Mouse (Mus musculus) hindbrain, embryonic 11.5 days (tissue): ENCODE results near the gene Polm. TPM values are rescaled to one million over a fixed set of nuclear protein-coding genes. Genes with fewer than 3 reads are reported as not detected.

Experiments used
- ATAC-seq: fragments of 200-750 bp; cut with Nextera tagmentation; 2 replicates; pipeline ENCODE4 v1.8.0; 2017; ENCODE audit warnings: mild to moderate bottlenecking, moderate TSS enrichment, moderate library complexity; ENCODE audit not compliant: low FRiP score
- DNase-seq: peaks from one replicate; pipeline ENCODE4 v3.0.0-alpha.2; 2015; ENCODE audit warnings: low spot score
- H3K27ac ChIP-seq: fragments of 300-500 bp; sonication (generic); 2 replicates; pipeline ENCODE4 v1.5.1; 2014; ENCODE audit warnings: mild to moderate bottlenecking, low read depth, low read length
- H3K27me3 ChIP-seq: fragments of 300-500 bp; sonication (generic); 2 replicates; pipeline ENCODE4 v1.6.1; 2014; ENCODE audit warnings: mild to moderate bottlenecking, low read length, moderate library complexity, mixed read lengths; ENCODE audit not compliant: control insufficient read depth, insufficient read depth
- H3K36me3 ChIP-seq: fragments of 300-500 bp; sonication (generic); 2 replicates; pipeline ENCODE4 v1.6.1; 2014; ENCODE audit warnings: mild to moderate bottlenecking, low read length, moderate library complexity, mixed read lengths; ENCODE audit not compliant: control insufficient read depth, insufficient read depth
- H3K4me1 ChIP-seq: fragments of 300-500 bp; sonication (generic); replicated peaks from 2 replicates; pipeline ENCODE4 v1.6.1; 2014; ENCODE audit warnings: low read length, mixed read lengths; ENCODE audit not compliant: control insufficient read depth, insufficient read depth
- H3K4me2 ChIP-seq: fragments of 300-500 bp; sonication (generic); replicated peaks from 2 replicates; pipeline ENCODE4 v1.6.1; 2014; ENCODE audit warnings: mild to moderate bottlenecking, low read depth, low read length
- H3K4me3 ChIP-seq: fragments of 300-500 bp; sonication (generic); 2 replicates; pipeline ENCODE4 v1.5.1; 2014; ENCODE audit warnings: low read depth, low read length
- H3K9ac ChIP-seq: fragments of 300-500 bp; sonication (generic); 2 replicates; pipeline ENCODE4 v1.6.1; 2014; ENCODE audit warnings: low read depth, low read length
- H3K9me3 ChIP-seq: fragments of 300-500 bp; sonication (generic); 2 replicates; pipeline ENCODE4 v1.6.1; 2016; ENCODE audit warnings: low read length; ENCODE audit not compliant: control insufficient read depth
- WGBS: fragments of 180-500 bp; shearing (Covaris S2); extraction: QIAGEN DNeasy Blood & Tissue Kit; methylation state at CpG from one replicate; pipeline ENCODE4 v1.1.7; 2014; 5-methylcytosine and 5-hydroxymethylcytosine counted together
- polyA plus RNA-seq: library from polyadenylated mRNA; unstranded; fragments of >200 nt; fragmentation: Nextera tagmentation; extraction: Ambion mirVana; gene quantifications from 2 replicates; pipeline ENCODE4 v1.2.1, GENCODE M21; 2014

Gene Polm
- polyA plus RNA-seq, 1 experiment from 2014 or later = 5.6 TPM

DNA sequence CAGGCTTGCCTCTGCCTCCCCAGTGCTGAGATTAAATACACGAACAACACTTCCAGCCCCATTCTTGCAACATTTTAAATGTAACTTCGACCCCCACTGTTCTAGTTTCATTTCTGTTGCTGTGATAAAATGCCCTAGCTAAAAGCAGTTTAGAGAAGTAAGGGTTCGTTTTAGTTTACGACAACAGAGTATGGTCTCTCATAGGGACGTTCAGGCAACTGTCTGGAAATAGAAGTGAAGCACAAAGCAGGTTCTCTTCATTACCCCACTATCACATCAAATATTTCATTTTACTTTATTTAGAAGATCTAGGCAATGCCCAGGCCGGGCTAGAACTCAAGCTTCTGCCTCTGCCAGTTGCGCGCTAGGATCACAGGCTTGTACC, 50.2 kb downstream of the Polm start:
- Histone ChIP-seq H3K27ac (peak overlapping the region; percentile 83), H3K4me1 (peaks cover 4% of the 10 kb centered on the region; the same call in 1 of the 2 replicates), H3K4me3 (peak overlapping the region; percentile 75), H3K36me3 (no peaks in the 10 kb centered on the region), H3K9ac (peak overlapping the region; percentile 85), H3K4me2 (peak overlapping the region; percentile 84), H3K9me3 (no peaks in the 10 kb centered on the region), H3K27me3 (no peaks in the 10 kb centered on the region)
- ATAC-seq (no peak), DNase-seq (no peak)
- WGBS = 34% methylated on average over 8 of the region's 8 CpGs

DNA sequence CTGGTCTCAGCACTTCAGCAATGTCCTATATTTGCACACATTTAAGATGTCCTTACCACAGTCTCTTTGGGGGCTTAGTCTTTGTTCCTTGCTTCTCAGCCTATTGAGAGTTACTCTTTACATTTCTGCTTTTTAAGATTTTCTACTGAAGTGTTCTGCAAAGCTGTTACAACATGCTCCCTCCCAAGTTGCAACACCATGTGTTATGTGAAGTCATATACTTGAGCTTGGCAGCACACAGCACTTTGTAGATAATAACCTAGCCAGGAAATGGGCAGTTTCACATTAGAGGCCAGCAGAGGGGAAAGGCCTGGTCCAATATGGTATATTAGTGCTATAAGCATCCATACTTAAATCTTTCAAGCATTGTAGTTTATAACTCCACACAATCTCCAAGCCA, 52.1 kb downstream of the Polm start:
- Histone ChIP-seq H3K36me3 (no peaks in the 10 kb centered on the region), H3K4me1 (peaks cover 4% of the 10 kb centered on the region; the same call in 1 of the 2 replicates), H3K9me3 (no peaks in the 10 kb centered on the region), H3K9ac (no peak overlapping the region), H3K4me3 (no peak overlapping the region), H3K27ac (no peak overlapping the region), H3K4me2 (no peak overlapping the region), H3K27me3 (no peaks in the 10 kb centered on the region)
- ATAC-seq (no peak), DNase-seq (no peak)

DNA sequence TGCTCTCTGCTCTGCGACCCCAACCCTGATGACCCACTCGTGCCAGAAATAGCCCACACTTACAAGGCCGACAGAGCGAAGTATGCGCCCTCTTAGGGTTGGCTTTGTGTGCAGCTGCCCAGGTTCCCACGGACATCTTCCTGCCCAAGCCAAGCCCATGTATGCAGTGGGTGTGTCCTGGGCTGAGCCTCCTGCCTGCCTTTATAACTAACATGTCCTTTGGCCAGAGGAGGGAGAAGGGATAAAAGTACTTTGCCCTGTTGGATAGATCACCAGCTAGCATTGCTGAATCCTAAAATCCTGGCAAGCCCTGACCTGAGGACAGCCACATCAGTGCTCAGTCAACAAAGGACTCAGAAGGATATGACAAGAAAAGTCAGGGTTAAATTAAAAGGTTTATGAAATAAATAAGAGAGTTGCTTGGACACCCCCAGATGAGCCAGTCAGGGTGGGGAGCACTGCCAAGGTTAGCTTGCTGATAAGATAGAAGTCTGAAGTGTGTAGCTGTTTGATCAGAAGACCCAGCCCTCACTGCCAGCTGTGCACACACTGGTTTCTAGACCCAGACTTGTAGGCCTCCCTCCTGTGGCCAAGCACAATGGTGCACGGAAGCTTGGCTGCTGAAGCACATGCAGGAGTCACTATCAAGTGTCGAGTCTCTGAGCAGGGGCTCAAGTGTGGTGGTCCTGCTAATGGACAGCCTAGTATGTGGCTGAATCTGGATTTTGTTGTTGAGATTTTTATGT, 55.4 kb downstream of the Polm start:
- no peak for ATAC-seq

DNA sequence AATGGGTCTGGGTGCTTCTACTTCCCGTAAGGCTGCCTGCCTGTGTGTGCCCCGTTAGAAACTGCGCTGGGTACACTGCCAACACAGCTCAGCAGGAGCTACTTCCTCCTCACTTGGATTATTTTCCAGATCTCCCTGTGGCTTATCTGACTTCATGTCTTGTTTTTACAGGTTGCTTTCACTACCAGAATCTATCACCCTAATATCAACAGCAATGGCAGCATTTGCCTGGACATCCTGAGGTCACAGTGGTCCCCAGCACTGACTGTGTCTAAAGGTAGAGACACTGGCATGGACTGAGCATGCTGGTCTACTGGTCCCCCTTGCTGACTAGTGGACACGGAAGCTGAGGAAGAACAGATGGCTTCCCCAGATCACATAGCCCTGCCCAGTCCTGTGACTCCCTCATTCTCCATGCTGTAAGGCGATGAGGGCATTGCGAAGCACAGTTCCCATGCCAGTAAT, 57.7 kb downstream of the Polm start:
- H3K27me3 ChIP-seq = no peaks in the 10 kb centered on the region
- H3K36me3 ChIP-seq = no peaks in the 10 kb centered on the region
- ATAC-seq (no peak), DNase-seq (no peak)
- no peak overlapping the region for H3K27ac ChIP-seq
- WGBS = 91% methylated on average over 6 of the region's 6 CpGs
- H3K4me3 ChIP-seq = no peak overlapping the region
- no peak overlapping the region for H3K4me2 ChIP-seq
- H3K9me3 ChIP-seq = no peaks in the 10 kb centered on the region
- no peaks in the 10 kb centered on the region for H3K4me1 ChIP-seq
- H3K9ac ChIP-seq = no peak overlapping the region

More for the DNA sequence above, 55.4 kb downstream of the Polm start:
- Histone ChIP-seq H3K4me2 (no peak overlapping the region), H3K4me1 (no peaks in the 10 kb centered on the region), H3K9ac (no peak overlapping the region), H3K27me3 (no peaks in the 10 kb centered on the region), H3K4me3 (no peak overlapping the region), H3K9me3 (no peaks in the 10 kb centered on the region), H3K36me3 (no peaks in the 10 kb centered on the region), H3K27ac (no peak overlapping the region)
- WGBS = 75% methylated on average over 8 of the region's 8 CpGs
- no peak for DNase-seq

DNA sequence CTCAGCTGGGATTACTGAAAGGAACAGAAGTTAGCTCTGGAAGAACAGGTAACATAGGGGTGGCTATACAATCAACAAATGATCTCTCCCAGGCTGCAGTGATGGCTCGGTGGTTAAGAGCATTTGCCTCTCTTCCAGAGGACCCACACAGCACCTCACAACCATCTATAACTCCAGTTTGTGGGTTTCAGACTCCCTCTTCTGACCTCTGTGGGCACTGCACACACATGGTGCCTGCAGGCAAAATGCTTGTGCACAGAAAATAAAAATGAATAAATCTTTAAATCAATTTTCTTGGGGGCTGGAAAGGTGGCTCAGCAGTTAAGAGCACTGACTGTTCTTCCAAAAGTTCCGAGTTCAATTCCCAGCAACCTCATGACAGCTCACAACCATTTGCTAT, 59.3 kb downstream of the Polm start:
- ATAC-seq (no peak), DNase-seq (peak; percentile 28)
- 54% methylated on average over 2 of the region's 2 CpGs for WGBS

More for the DNA sequence above, 59.3 kb downstream of the Polm start:
- Histone ChIP-seq H3K9ac (no peak overlapping the region), H3K27ac (no peak overlapping the region), H3K9me3 (no peaks in the 10 kb centered on the region), H3K4me1 (no peaks in the 10 kb centered on the region), H3K36me3 (no peaks in the 10 kb centered on the region), H3K4me3 (no peak overlapping the region), H3K27me3 (no peaks in the 10 kb centered on the region), H3K4me2 (no peak overlapping the region)

Other genes starting within 250 kb of the Polm start
- 164 and 170 TPM in 2 replicates for gene Mrps24, start 122.3 kb downstream of the Polm start, polyA plus RNA-seq
- 8.4 and 9.6 TPM in 2 replicates for gene Urgcp, start 75.6 kb downstream of the Polm start, polyA plus RNA-seq
- 141 and 144 TPM in 2 replicates for gene Dbnl, start 49.5 kb downstream of the Polm start, polyA plus RNA-seq
- gene Pgam2, start 34.3 kb downstream of the Polm start, polyA plus RNA-seq = 7.9 and 8.5 TPM in 2 replicates
- 19.0 and 20.4 TPM in 2 replicates for gene Aebp1, start 23.9 kb upstream of the Polm start, polyA plus RNA-seq
- gene Pold2, start 40.3 kb upstream of the Polm start, polyA plus RNA-seq = 78.4 and 86.3 TPM in 2 replicates
- gene Myl7, start 60.8 kb upstream of the Polm start, polyA plus RNA-seq = 0.31 and 2.4 TPM in 2 replicates
- gene Gck, start 112.1 kb upstream of the Polm start, polyA plus RNA-seq = 2.9 and 3.0 TPM in 2 replicates
- 30.2 and 31.9 TPM in 2 replicates for gene Ykt6, start 117.7 kb upstream of the Polm start, polyA plus RNA-seq
- gene Camk2b, start 228.3 kb upstream of the Polm start, polyA plus RNA-seq = 3.4 and 3.6 TPM in 2 replicates